Mouse (Mus musculus) kidney, postnatal 14 days (tissue): ENCODE measurements at regions not wholly inside any gene's neighbourhood (a gene's known extent, or its start where the extent isn't known, plus 50 kb on each side); places are given as distances from the start of the nearest gene placed in this dataset.

Experiments
- DNase-seq: peaks from one replicate; pipeline ENCODE4 v3.0.0; 2022; ENCODE audit warnings: mixed read lengths

GRCm38 (mm10) chr10:54448352-54449043 is 372.1 kb upstream of the Man1a start:
- DNase-seq: no peak

DNA sequence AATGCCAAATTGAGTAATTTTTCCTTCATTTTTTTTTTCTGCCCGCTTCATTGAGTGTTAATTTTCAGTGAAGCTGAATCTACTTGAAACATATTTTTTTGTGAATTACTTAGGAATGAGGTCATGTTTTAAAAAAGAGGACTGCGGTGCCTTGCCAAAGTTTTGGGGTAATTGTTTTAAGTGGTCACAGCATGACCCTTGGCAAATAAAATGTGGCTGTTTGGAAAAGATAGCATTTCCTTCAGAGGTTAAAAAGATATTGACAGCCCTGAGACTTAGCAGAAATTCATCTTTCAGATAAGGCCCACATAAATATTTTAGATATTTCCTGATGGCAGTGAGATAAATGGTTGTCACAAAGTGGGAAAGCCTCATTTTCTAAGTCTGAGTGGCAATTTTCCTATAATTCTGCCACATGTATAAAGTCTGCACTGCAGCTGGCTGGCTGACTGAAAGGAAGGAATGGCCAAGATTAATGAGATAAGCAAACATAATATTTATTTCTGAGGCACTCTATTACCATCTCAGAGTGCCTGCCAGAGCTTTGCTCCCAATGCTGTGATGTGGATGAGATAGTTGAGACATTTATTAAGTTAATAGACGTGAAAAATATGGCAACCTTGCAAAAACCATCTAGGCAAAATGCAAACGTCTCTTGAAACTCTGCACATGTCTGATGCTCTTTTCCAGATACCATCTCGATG is 327.0 kb upstream of the Man1a start:
- peak; percentile 4 for DNase-seq

GRCm38 (mm10) chr10:54383751-54384150 is 307.3 kb upstream of the Man1a start:
- no peak for DNase-seq

DNA sequence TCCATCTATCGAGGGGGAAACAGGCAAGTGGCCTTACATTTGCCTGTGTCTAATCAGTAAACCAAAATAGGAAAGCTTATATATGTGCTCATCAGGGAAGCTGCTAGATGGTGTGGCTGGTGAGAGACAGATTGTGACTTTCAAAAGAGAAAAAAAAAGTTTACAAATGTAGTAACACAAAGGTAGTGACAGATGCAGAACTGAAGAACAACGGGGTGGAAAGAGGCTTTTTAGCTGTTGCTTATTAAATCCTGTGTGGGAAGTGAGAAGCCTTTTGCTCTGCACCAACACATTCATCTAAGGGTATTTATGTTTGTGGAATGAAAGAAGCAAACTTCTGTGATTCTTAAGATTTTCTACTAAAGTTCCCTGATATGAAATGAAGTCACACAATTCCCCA is 305.1 kb upstream of the Man1a start:
- no peak for DNase-seq

DNA sequence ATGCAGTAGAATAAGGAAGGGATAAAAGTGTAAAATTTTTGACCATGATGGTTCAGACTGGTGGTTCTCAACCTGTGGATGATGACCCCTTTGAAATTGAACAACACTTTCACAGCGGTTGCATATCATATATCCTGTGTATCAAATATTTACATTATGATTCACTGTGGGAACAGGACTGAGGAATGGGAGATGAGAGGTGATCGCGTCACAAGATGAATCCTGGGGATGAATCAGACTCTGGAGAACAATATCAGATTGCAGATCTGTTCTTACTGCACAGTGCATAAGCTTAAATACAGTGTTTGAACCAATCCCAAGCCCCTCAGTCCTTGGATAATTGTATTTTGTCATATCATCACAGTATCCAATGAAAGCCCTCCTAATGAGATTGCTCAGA is 292.7 kb upstream of the Man1a start:
- no peak for DNase-seq

DNA sequence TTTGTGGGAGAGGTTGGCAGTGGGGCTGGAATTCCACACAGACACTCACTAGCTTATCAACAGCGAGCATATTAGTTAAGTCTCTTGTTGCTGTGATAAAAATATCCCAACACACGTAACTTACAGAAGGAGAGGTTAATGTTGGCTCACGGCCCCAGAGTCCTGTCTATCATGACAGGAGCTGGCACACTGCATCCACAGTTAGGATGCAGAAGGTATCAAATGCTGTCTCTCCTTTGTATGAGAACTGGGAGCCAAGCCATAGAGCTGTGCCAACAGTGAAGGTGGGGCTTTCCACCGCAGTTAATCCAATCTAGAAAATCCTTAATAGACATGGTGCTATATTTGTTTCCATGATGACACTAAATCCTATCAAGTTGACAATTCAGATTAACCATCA is 288.9 kb upstream of the Man1a start:
- DNase-seq: no peak

GRCm38 (mm10) chr10:54337234-54337633 is 260.8 kb upstream of the Man1a start:
- DNase-seq: no peak
